Mouse (Mus musculus) central nervous system, embryonic 18 days (tissue): ENCODE measurements around the gene Tinagl1. TPM values are rescaled to one million over a fixed set of nuclear protein-coding genes. Genes with fewer than 3 reads are reported as not detected.

Experiments
- polyA plus RNA-seq: library from polyadenylated mRNA; depleted of rRNA; stranded (reverse); fragments of >200 nt; gene quantifications from 2 replicates; pipeline ENCODE4 v1.2.3, GENCODE M21; 2012; rRNA removed

Tinagl1 gene
- 7.3 and 7.5 TPM in 2 replicates for polyA plus RNA-seq

GRCm38 (mm10) chr4:130175072-130175711, at the start of gene Tinagl1:
TSS of gene Tinagl1 (minus strand) at chr4:130175122.

GRCm38 (mm10) chr4:130222179-130222578, 47.3 kb upstream of the Tinagl1 start, which contains the start of gene Gm853:
TSS of gene Gm853 (minus strand) at chr4:130222401.

DNA sequence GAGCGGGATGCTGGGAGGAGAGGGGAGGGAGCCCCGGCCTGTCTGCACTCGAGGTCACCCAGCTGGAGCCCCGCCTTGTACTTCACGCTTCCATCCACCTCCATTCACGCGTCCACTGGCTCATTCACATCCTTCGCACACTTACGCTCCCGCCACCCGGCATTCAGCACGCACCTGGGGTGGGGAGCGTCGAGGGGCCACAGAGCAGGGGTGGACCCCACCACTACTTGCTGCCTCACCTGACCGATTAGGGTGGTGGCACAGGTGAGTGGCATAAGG, 35.8 kb downstream of the Tinagl1 start, which contains the start of gene Hcrtr1:
Hcrtr1 (minus strand) TSS at position 146 of the 279 bp plus-strand sequence.

Other genes with a start within 250 kb of the Tinagl1 start
- 0.06 and 0.09 TPM in 2 replicates for gene Spocd1, start 245.9 kb downstream of the Tinagl1 start, polyA plus RNA-seq
- 137 and 156 TPM in 2 replicates for gene Adgrb2, start 190.3 kb downstream of the Tinagl1 start, polyA plus RNA-seq
- 22.3 and 41.6 TPM in 2 replicates for gene Col16a1, start 127.3 kb downstream of the Tinagl1 start, polyA plus RNA-seq
- 53.3 and 56.2 TPM in 2 replicates for gene Pef1, start 72.6 kb downstream of the Tinagl1 start, polyA plus RNA-seq
- 6.9 and 8.1 TPM in 2 replicates for gene Hcrtr1, start 35.8 kb downstream of the Tinagl1 start, polyA plus RNA-seq
- gene Gm853, start 47.3 kb upstream of the Tinagl1 start, polyA plus RNA-seq: 0.06 and 0.29 TPM in 2 replicates
- 36.8 and 39.9 TPM in 2 replicates for gene Serinc2, start 104.1 kb upstream of the Tinagl1 start, polyA plus RNA-seq
- 236 and 273 TPM in 2 replicates for gene Fabp3, start 133.5 kb upstream of the Tinagl1 start, polyA plus RNA-seq
- 0.34 and 0.99 TPM in 2 replicates for gene Gm10570, start 133.6 kb upstream of the Tinagl1 start, polyA plus RNA-seq
- 45.7 and 48.3 TPM in 2 replicates for gene Zcchc17, start 184.8 kb upstream of the Tinagl1 start, polyA plus RNA-seq
- gene Snrnp40, start 185.0 kb upstream of the Tinagl1 start, polyA plus RNA-seq: 72.4 and 73.4 TPM in 2 replicates